Mouse (Mus musculus) subcutaneous adipose tissue, adult 2 months (tissue): ENCODE results near the gene Isoc2b. TPM values are rescaled to one million over a fixed set of nuclear protein-coding genes. Genes with fewer than 3 reads are reported as not detected.

ENCODE experiments used
- polyA plus RNA-seq: library from polyadenylated mRNA; depleted of rRNA; stranded (reverse); fragments of >200 nt; gene quantifications from 2 replicates; pipeline ENCODE4 v1.2.3, GENCODE M21; 2012; ENCODE audit warnings: low replicate concordance; rRNA removed

Gene Isoc2b
- polyA plus RNA-seq, result 22.3 and 43.4 TPM in 2 replicates

GRCm38 (mm10) chr7:4870133-4870532, at the start of gene Isoc2b:
Isoc2b (minus strand) TSS chr7:4870258.

GRCm38 (mm10) chr7:4915007-4915665, 45.1 kb upstream of the Isoc2b start, which contains the start of gene Zfp628:
Zfp628 (plus strand) TSS chr7:4915217.

GRCm38 (mm10) chr7:4906466-4906950, 36.5 kb upstream of the Isoc2b start, which contains the start of gene Gm36210:
Gm36210 (minus strand) TSS chr7:4906516.

GRCm38 (mm10) chr7:4876753-4877221, 6.7 kb upstream of the Isoc2b start, which contains the start of gene Isoc2a:
Isoc2a (plus strand) TSS chr7:4877153.

GRCm38 (mm10) chr7:4844245-4844916, 25.7 kb downstream of the Isoc2b start, which contains the start of gene Shisa7:
Shisa7 (minus strand) TSS chr7:4844696.

GRCm38 (mm10) chr7:4812303-4813104, 57.6 kb downstream of the Isoc2b start, which contains the start of gene Ube2s:
Ube2s (minus strand) TSS chr7:4812590.

Other genes starting within 250 kb of the Isoc2b start
- gene Tmem86b, start 238.8 kb downstream of the Isoc2b start, polyA plus RNA-seq, result 9.6 and 15.2 TPM in 2 replicates
- gene Ppp6r1, start 211.2 kb downstream of the Isoc2b start, polyA plus RNA-seq, result 77.9 and 140 TPM in 2 replicates
- 36.3 and 51.8 TPM in 2 replicates for gene Hspbp1, start 185.2 kb downstream of the Isoc2b start, polyA plus RNA-seq
- gene Brsk1, start 179.7 kb downstream of the Isoc2b start, polyA plus RNA-seq, result 2.8 and 14.9 TPM in 2 replicates
- gene Tmem150b, start 145.0 kb downstream of the Isoc2b start, polyA plus RNA-seq, result 1.5 and 1.7 TPM in 2 replicates
- 69.5 and 121 TPM in 2 replicates for gene Kmt5c, start 130.1 kb downstream of the Isoc2b start, polyA plus RNA-seq
- gene Cox6b2, start 117.2 kb downstream of the Isoc2b start, polyA plus RNA-seq, result 20.8 and 97.5 TPM in 2 replicates
- not detected in 2 replicates for gene Fam71e2, start 99.0 kb downstream of the Isoc2b start, polyA plus RNA-seq
- 0.11 and 0.45 TPM in 2 replicates for gene Il11, start 87.4 kb downstream of the Isoc2b start, polyA plus RNA-seq
- gene Tmem190, start 87.3 kb downstream of the Isoc2b start, polyA plus RNA-seq, result not detected in 2 replicates
- 13.9 and 33.7 TPM in 2 replicates for gene Tmem238, start 80.6 kb downstream of the Isoc2b start, polyA plus RNA-seq
- gene Rpl28, start 77.4 kb downstream of the Isoc2b start, polyA plus RNA-seq, result 303 and 400 TPM in 2 replicates
- gene Ube2s, start 57.7 kb downstream of the Isoc2b start, polyA plus RNA-seq, result 249 and 346 TPM in 2 replicates
- 0.04 and 0.87 TPM in 2 replicates for gene Shisa7, start 25.6 kb downstream of the Isoc2b start, polyA plus RNA-seq
- gene Isoc2a, start 6.9 kb upstream of the Isoc2b start, polyA plus RNA-seq, result 43.3 and 99.8 TPM in 2 replicates
- 0.09 and 0.67 TPM in 2 replicates for gene Gm36210, start 36.3 kb upstream of the Isoc2b start, polyA plus RNA-seq
- gene Zfp628, start 45.0 kb upstream of the Isoc2b start, polyA plus RNA-seq, result 8.7 and 16.0 TPM in 2 replicates
- 3.0 and 16.9 TPM in 2 replicates for gene Nat14, start 51.8 kb upstream of the Isoc2b start, polyA plus RNA-seq
- 17.4 and 38.7 TPM in 2 replicates for gene Ssc5d, start 55.5 kb upstream of the Isoc2b start, polyA plus RNA-seq
- 0.63 and 0.77 TPM in 2 replicates for gene Sbk2, start 94.1 kb upstream of the Isoc2b start, polyA plus RNA-seq
- 0.08 and 0.10 TPM in 2 replicates for gene Sbk3, start 100.9 kb upstream of the Isoc2b start, polyA plus RNA-seq
- 42.5 and 74.3 TPM in 2 replicates for gene Zfp579, start 125.9 kb upstream of the Isoc2b start, polyA plus RNA-seq
- 34.8 and 37.7 TPM in 2 replicates for gene Zfp524, start 144.2 kb upstream of the Isoc2b start, polyA plus RNA-seq
- gene Fiz1, start 144.4 kb upstream of the Isoc2b start, polyA plus RNA-seq, result 22.7 and 39.7 TPM in 2 replicates
- gene Gm44973, start 145.2 kb upstream of the Isoc2b start, polyA plus RNA-seq, result 0.26 TPM in 1 of 2 replicates, not detected in the other
- gene Zfp865, start 150.1 kb upstream of the Isoc2b start, polyA plus RNA-seq, result 24.3 and 43.2 TPM in 2 replicates
- 0.63 and 20.2 TPM in 2 replicates for gene Ccdc106, start 150.3 kb upstream of the Isoc2b start, polyA plus RNA-seq
- gene 4632433K11Rik, start 163.9 kb upstream of the Isoc2b start, polyA plus RNA-seq, result not detected in 2 replicates
- gene Zfp784, start 168.2 kb upstream of the Isoc2b start, polyA plus RNA-seq, result 5.2 and 5.6 TPM in 2 replicates
- gene Zfp580, start 181.3 kb upstream of the Isoc2b start, polyA plus RNA-seq, result 15.4 and 30.5 TPM in 2 replicates
- 143 and 241 TPM in 2 replicates for gene U2af2, start 191.9 kb upstream of the Isoc2b start, polyA plus RNA-seq
- gene Epn1, start 210.0 kb upstream of the Isoc2b start, polyA plus RNA-seq, result 151 and 159 TPM in 2 replicates
- not detected in 2 replicates for gene Rfpl4, start 246.7 kb upstream of the Isoc2b start, polyA plus RNA-seq